Mouse (Mus musculus) testis, adult 2 months (tissue): ENCODE measurements around the gene Psph.

Experiments used
- CTCF ChIP-seq: fragments of 200-500 bp; IDR thresholded peaks from 2 replicates; pipeline ENCODE4 v1.5.1; 2012; ENCODE audit warnings: low read depth, mild to moderate bottlenecking, inconsistent platforms, low read length, moderate library complexity; ENCODE audit not compliant: control insufficient read depth, insufficient read depth, insufficient replicate concordance
- POLR2A ChIP-seq: fragments of 200-500 bp; IDR thresholded peaks from 2 replicates; pipeline ENCODE4 v1.6.1; 2012; ENCODE audit warnings: low read depth, mild to moderate bottlenecking, inconsistent platforms, low read length, moderate library complexity; ENCODE audit not compliant: control insufficient read depth

DNA sequence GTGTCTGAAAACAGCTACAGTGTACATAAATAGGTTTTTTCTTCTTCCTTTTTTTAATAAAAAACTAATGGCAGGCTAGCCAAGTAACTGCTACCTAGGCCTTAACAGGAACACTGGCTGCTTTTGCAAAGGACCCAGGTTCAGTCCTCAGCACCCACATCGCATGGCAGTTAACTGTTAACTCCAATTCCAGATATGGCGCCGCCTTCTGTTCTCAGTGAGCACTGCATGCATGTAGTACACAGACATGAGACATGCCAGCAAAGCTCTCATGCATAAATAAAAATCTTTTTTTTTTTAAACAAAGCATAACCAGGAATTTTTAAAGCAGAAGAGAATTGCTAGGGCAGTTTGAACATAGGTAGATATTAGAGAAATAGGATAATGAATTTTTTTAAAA is 67.1 kb downstream of the Psph start:
- no peak for TF ChIP-seq POLR2A
- no peak for TF ChIP-seq CTCF
